Mouse (Mus musculus): ENCODE measurements at regions not wholly inside any gene's neighbourhood (a gene's known extent, or its start where the extent isn't known, plus 50 kb on each side); places are given as distances from the start of the nearest gene placed in this dataset.

DNA sequence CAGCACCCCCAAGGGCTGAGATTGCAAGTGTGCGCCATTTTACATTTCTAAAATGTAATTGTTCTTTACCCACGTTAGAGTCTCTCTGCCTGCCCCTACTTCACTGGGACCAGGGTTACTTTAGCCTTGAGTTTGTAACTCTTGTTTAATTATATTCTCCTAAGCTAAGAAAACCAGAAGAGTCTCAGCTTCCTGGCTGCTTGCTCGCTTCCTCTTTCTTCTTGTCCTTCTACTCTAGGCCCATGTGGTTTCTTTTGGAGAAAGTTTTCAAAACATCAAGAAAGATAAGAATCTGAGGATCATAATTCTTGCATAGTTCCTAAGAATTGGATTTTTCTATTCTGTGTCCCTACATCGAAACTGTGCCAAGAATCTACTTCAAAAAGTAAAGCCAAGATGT lies 228.6 kb downstream of the Tmsb4x start:
- DNase-seq (ENCODE audit: low spot score) (no peak), ATAC-seq (replicated peaks; ENCODE audit: low FRiP score) (no peak)
- H3K36me3 ChIP-seq (ENCODE audit: control insufficient read depth, insufficient read depth, low read length): no peaks in the 10 kb centered on the region
- no peaks in the 10 kb centered on the region for H3K9me3 ChIP-seq (ENCODE audit: control insufficient read depth, low read length)
- no peak overlapping the region for H3K4me2 ChIP-seq
- H3K4me1 ChIP-seq (replicated peaks; ENCODE audit: control insufficient read depth, insufficient read depth, low read length): no peaks in the 10 kb centered on the region
- H3K4me3 ChIP-seq (ENCODE audit: low read depth, low read length): no peak overlapping the region
- H3K9ac ChIP-seq (ENCODE audit: low read depth, low read length): no peak overlapping the region
- H3K27me3 ChIP-seq (replicated peaks; ENCODE audit: control insufficient read depth, insufficient read depth, low read length): no peaks in the 10 kb centered on the region
- WGBS: 72% methylated on average over 4 of the region's 4 CpGs
- H3K27ac ChIP-seq (ENCODE audit: low read depth, low read length): no peak overlapping the region

DNA sequence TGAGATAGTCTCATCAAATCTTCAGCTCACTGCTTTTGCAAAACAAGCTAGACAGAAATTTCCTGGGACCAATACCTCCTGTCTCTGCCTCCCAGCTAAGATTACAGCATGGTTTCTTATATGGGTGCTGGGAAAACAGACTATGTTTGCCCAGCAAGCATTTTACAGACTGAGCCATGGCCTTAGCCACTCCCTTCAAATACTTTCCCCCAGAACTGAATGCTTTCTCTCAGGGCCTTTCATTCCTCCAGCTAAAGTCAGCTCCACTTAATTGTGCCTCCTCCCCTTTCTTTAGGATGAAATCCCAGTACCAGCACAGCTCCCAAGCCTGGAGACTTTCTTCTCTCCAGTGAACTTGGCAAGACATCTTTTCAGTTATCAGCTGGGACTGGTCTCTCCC lies 232.1 kb downstream of the Tmsb4x start:
- Histone ChIP-seq H3K27me3 (replicated peaks; ENCODE audit: control insufficient read depth, insufficient read depth, low read length) (no peaks in the 10 kb centered on the region), H3K4me3 (ENCODE audit: low read depth, low read length) (no peak overlapping the region), H3K4me2 (no peak overlapping the region), H3K36me3 (ENCODE audit: control insufficient read depth, insufficient read depth, low read length) (no peaks in the 10 kb centered on the region), H3K27ac (ENCODE audit: low read depth, low read length) (no peak overlapping the region), H3K4me1 (replicated peaks; ENCODE audit: control insufficient read depth, insufficient read depth, low read length) (no peaks in the 10 kb centered on the region), H3K9ac (ENCODE audit: low read depth, low read length) (no peak overlapping the region), H3K9me3 (ENCODE audit: control insufficient read depth, low read length) (no peaks in the 10 kb centered on the region)
- ATAC-seq (replicated peaks; ENCODE audit: low FRiP score) (no peak), DNase-seq (ENCODE audit: low spot score) (no peak)

DNA sequence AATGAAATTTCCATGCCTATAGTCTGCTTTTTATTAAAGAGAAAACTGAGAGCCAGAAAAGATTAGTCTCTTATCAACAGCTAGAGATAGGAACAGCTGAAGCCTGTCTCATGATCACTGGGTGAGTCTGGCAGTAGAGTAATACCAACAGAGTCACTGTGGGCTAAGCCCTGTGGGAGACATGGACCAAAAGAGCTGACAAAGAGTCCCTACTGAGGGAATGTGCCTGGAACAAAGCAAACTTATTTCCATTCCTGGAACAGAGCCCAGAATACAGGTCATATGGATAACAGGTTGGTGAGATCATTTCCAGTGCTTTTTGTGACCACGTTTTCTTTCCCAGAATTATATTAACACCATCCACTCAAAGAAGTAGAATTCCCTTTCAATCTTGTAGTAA lies 237.4 kb downstream of the Tmsb4x start:
- H3K4me2 ChIP-seq: no peak overlapping the region
- no peak for ATAC-seq (replicated peaks; ENCODE audit: low FRiP score)
- no peak overlapping the region for H3K9ac ChIP-seq (ENCODE audit: low read depth, low read length)
- H3K4me3 ChIP-seq (ENCODE audit: low read depth, low read length): no peak overlapping the region
- DNase-seq (ENCODE audit: low spot score): no peak
- no peak overlapping the region for H3K27ac ChIP-seq (ENCODE audit: low read depth, low read length)
- H3K9me3 ChIP-seq (ENCODE audit: control insufficient read depth, low read length): no peaks in the 10 kb centered on the region
- no peaks in the 10 kb centered on the region for H3K27me3 ChIP-seq (replicated peaks; ENCODE audit: control insufficient read depth, insufficient read depth, low read length)
- no peaks in the 10 kb centered on the region for H3K4me1 ChIP-seq (replicated peaks; ENCODE audit: control insufficient read depth, insufficient read depth, low read length)
- no peaks in the 10 kb centered on the region for H3K36me3 ChIP-seq (ENCODE audit: control insufficient read depth, insufficient read depth, low read length)
- 36% methylated on average over 1 of the region's 1 CpGs for WGBS

DNA sequence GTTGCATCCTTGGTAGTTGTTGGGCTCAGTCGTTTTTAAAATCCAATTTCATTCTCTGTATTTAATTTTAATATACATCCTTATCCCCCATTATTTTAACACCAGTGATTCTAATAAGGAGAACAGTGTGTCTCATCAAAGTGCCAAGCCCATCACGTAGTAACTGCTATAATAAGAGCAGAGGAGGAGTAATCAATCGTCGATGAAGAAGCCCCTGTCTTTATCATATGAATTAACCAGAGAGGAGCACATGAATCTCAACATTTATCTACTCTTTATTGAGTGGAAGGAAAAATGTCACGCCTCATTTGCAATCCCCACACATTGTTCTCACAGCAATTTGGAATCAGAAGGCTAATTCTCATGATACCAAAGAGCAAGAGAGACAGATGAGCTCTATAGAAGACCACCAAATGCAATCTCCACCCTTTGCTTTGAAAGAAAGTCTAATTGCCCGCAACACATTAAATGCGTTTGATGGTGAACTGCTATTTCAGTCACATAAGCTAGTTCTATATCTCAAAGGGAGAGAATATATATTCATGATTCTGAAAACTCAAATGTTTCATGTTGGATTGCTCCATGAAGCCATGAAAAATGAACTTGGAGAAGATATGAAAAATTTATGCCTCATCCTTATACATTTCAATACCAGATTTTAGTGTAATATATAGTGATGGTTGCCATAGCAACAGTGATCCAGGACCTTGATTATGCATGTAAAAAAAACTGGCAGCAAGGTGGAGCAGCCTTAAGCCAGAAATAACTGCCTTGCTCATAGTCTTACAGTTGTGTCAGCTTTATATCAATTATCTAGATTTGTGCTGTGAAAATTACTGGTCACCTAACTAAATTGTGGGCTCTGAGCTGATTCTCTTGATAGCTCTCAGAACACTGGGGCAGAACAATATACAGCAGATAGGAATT lies 244.2 kb downstream of the Tmsb4x start:
- Histone ChIP-seq H3K4me1 (replicated peaks; ENCODE audit: control insufficient read depth, insufficient read depth, low read length) (no peaks in the 10 kb centered on the region), H3K9ac (ENCODE audit: low read depth, low read length) (no peak overlapping the region), H3K9me3 (ENCODE audit: control insufficient read depth, low read length) (no peaks in the 10 kb centered on the region), H3K4me3 (ENCODE audit: low read depth, low read length) (no peak overlapping the region), H3K27ac (ENCODE audit: low read depth, low read length) (no peak overlapping the region), H3K4me2 (no peak overlapping the region), H3K27me3 (replicated peaks; ENCODE audit: control insufficient read depth, insufficient read depth, low read length) (no peaks in the 10 kb centered on the region), H3K36me3 (ENCODE audit: control insufficient read depth, insufficient read depth, low read length) (no peaks in the 10 kb centered on the region)
- 71% methylated on average over 7 of the region's 7 CpGs for WGBS
- no peak for ATAC-seq (replicated peaks; ENCODE audit: low FRiP score)
- DNase-seq (ENCODE audit: low spot score): no peak

DNA sequence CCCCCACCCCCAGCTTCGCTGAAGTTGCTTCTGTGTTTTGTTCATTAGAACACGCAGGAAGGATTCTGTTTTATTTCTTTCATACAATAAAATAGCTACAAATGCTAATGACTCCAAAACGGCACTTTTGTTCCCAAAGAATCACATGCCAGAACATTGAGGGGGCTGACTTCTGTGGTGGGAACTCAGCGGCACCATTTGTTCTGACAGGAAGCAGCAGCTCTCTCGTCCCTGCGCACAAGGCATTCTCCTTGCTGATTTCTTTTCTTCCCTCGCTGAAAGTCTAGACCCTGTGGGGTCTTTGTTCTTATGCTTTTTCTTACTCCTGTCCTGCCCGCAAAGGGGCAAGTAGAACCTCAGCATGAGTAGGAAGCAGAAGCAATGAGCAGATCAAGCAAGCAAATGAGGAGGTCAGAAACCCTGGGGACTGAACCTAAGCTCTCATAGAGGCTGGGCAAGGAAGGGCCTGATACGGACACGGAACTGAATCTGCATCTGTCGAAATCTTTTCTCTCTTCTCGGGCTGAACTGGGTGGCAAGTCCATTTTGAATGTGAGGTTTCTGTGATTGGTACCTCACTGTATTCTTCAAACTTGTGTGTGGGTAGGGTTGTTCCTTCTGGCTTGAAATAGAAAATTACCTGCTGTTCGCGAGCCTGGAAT lies 256.5 kb downstream of the Tmsb4x start:
- H3K27ac ChIP-seq (ENCODE audit: low read depth, low read length): no peak overlapping the region
- no peak for DNase-seq (ENCODE audit: low spot score)
- no peak overlapping the region for H3K9ac ChIP-seq (ENCODE audit: low read depth, low read length)
- no peak overlapping the region for H3K4me3 ChIP-seq (ENCODE audit: low read depth, low read length)
- H3K4me1 ChIP-seq (replicated peaks; ENCODE audit: control insufficient read depth, insufficient read depth, low read length): no peaks in the 10 kb centered on the region
- H3K9me3 ChIP-seq (ENCODE audit: control insufficient read depth, low read length): no peaks in the 10 kb centered on the region
- H3K36me3 ChIP-seq (ENCODE audit: control insufficient read depth, insufficient read depth, low read length): no peaks in the 10 kb centered on the region
- no peak overlapping the region for H3K4me2 ChIP-seq
- 58% methylated on average over 14 of the region's 14 CpGs for WGBS
- ATAC-seq (replicated peaks; ENCODE audit: low FRiP score): no peak
- peaks cover 2% of the 10 kb centered on the region; the same call in 1 of the 2 replicates for H3K27me3 ChIP-seq (replicated peaks; ENCODE audit: control insufficient read depth, insufficient read depth, low read length)

DNA sequence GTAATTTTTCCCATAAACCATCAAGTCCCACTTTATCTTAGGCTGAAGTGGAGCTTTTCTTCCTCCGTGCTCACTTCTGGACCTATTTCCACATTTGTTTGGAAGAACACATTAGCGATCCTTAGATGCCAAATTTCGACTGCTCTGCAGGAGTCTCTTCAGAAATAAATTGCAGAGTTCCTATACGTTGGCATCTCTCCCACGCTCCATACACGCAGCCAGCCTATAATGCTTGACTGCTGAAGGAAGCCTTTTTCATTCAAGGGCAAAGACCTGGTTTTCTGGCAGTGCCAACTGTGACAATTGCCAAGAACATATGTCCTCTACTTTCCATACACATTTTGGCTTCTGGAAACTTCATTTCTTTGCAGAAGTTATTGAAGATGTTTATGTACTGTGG lies 258.1 kb downstream of the Tmsb4x start:
- DNase-seq (ENCODE audit: low spot score) (no peak), ATAC-seq (replicated peaks; ENCODE audit: low FRiP score) (no peak)
- Histone ChIP-seq H3K4me1 (replicated peaks; ENCODE audit: control insufficient read depth, insufficient read depth, low read length) (no peaks in the 10 kb centered on the region), H3K9me3 (ENCODE audit: control insufficient read depth, low read length) (no peaks in the 10 kb centered on the region), H3K27ac (ENCODE audit: low read depth, low read length) (no peak overlapping the region), H3K36me3 (ENCODE audit: control insufficient read depth, insufficient read depth, low read length) (no peaks in the 10 kb centered on the region), H3K9ac (ENCODE audit: low read depth, low read length) (no peak overlapping the region), H3K4me2 (no peak overlapping the region), H3K4me3 (ENCODE audit: low read depth, low read length) (no peak overlapping the region), H3K27me3 (replicated peaks; ENCODE audit: control insufficient read depth, insufficient read depth, low read length) (no peaks in the 10 kb centered on the region; the same call in 1 of the 2 replicates)
- 84% methylated on average over 6 of the region's 6 CpGs for WGBS

DNA sequence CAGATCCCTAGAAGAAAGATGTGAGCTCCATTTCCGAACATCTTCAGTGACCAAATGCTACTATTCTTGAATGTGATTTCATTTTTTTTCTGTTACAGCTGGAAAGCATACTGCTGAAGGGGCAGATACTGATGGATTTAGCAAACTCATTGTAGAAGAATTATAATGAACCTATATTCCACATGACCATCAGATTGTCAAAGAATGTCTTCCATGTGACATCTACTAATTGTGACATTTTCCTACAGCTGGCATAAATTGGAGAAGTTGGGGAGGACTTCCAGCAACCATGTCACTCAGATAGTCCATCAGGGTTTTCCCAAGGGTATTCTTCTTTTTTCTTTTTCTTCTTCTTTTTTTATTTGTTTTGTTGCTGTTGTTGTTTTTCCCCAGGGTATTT lies 263.2 kb downstream of the Tmsb4x start:
- DNase-seq (ENCODE audit: low spot score) (no peak), ATAC-seq (replicated peaks; ENCODE audit: low FRiP score) (no peak)
- Histone ChIP-seq H3K4me2 (no peak overlapping the region), H3K9me3 (ENCODE audit: control insufficient read depth, low read length) (no peaks in the 10 kb centered on the region), H3K27me3 (replicated peaks; ENCODE audit: control insufficient read depth, insufficient read depth, low read length) (no peaks in the 10 kb centered on the region; the same call in 1 of the 2 replicates), H3K4me1 (replicated peaks; ENCODE audit: control insufficient read depth, insufficient read depth, low read length) (no peaks in the 10 kb centered on the region), H3K27ac (ENCODE audit: low read depth, low read length) (no peak overlapping the region), H3K36me3 (ENCODE audit: control insufficient read depth, insufficient read depth, low read length) (no peaks in the 10 kb centered on the region), H3K4me3 (ENCODE audit: low read depth, low read length) (no peak overlapping the region), H3K9ac (ENCODE audit: low read depth, low read length) (no peak overlapping the region)
- 79% methylated on average over 1 of the region's 1 CpGs for WGBS

DNA sequence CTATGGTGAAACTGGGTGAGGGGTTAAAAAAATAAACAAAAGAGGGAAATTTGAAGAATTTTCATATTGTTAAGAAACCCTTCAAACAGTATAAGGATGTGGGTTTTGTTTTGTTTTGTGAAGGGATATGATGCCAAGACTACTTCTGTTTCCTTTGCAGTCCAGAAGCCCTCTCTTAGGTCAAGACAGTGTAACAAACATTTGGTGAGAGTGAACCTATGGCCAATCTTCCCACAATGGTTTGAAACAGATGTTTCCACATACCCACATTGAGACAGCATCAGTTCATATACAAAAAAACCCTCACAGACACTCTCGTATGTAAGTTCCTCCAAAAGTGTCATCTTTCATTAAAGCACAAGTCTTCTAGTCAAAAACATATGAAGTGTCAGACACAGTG lies 263.6 kb downstream of the Tmsb4x start:
- H3K36me3 ChIP-seq (ENCODE audit: control insufficient read depth, insufficient read depth, low read length): no peaks in the 10 kb centered on the region
- ATAC-seq (replicated peaks; ENCODE audit: low FRiP score): no peak
- no peak overlapping the region for H3K27ac ChIP-seq (ENCODE audit: low read depth, low read length)
- no peaks in the 10 kb centered on the region for H3K9me3 ChIP-seq (ENCODE audit: control insufficient read depth, low read length)
- no peaks in the 10 kb centered on the region; the same call in 1 of the 2 replicates for H3K27me3 ChIP-seq (replicated peaks; ENCODE audit: control insufficient read depth, insufficient read depth, low read length)
- H3K4me3 ChIP-seq (ENCODE audit: low read depth, low read length): no peak overlapping the region
- 69% methylated on average over 1 of the region's 1 CpGs for WGBS
- no peak for DNase-seq (ENCODE audit: low spot score)
- no peak overlapping the region for H3K9ac ChIP-seq (ENCODE audit: low read depth, low read length)
- no peaks in the 10 kb centered on the region for H3K4me1 ChIP-seq (replicated peaks; ENCODE audit: control insufficient read depth, insufficient read depth, low read length)
- no peak overlapping the region for H3K4me2 ChIP-seq

DNA sequence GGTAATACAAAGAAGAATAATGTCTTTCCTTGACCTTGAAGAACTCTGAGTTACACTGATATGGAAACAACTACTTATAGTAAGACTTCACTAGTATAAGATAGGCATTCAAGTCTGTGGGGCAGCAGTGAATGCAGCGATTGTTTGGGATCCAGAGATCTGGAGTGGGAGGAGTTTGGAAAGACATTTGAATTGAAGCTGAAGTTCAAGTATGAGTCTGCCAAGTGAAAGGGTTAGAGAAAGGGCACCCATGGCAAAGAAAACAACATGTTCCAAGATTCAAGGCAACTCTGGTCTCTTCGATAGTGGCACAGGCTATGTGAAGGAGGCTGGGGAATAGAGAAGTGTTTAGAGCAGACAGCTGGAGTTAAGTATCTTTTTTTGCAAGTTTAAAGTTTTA lies 275.3 kb downstream of the Tmsb4x start:
- WGBS: 78% methylated on average over 2 of the region's 2 CpGs
- no peak overlapping the region for H3K27ac ChIP-seq (ENCODE audit: low read depth, low read length)
- H3K36me3 ChIP-seq (ENCODE audit: control insufficient read depth, insufficient read depth, low read length): no peaks in the 10 kb centered on the region
- no peaks in the 10 kb centered on the region for H3K9me3 ChIP-seq (ENCODE audit: control insufficient read depth, low read length)
- no peak overlapping the region for H3K4me2 ChIP-seq
- no peaks in the 10 kb centered on the region for H3K4me1 ChIP-seq (replicated peaks; ENCODE audit: control insufficient read depth, insufficient read depth, low read length)
- DNase-seq (ENCODE audit: low spot score) (no peak), ATAC-seq (replicated peaks; ENCODE audit: low FRiP score) (no peak)
- no peak overlapping the region for H3K4me3 ChIP-seq (ENCODE audit: low read depth, low read length)
- H3K27me3 ChIP-seq (replicated peaks; ENCODE audit: control insufficient read depth, insufficient read depth, low read length): no peaks in the 10 kb centered on the region; the same call in 1 of the 2 replicates
- H3K9ac ChIP-seq (ENCODE audit: low read depth, low read length): no peak overlapping the region
